Mouse (Mus musculus) ES-Bruce4 (cell line): ENCODE measurements at regions not wholly inside any gene's neighbourhood (a gene's known extent, or its start where the extent isn't known, plus 50 kb on each side); places are given as distances from the start of the nearest gene placed in this dataset.

Experiments
- CTCF ChIP-seq: IDR thresholded peaks from one replicate; pipeline ENCODE4 v1.8.1; 2011; ENCODE audit warnings: low read depth, low read length
- EP300 ChIP-seq: IDR thresholded peaks from 2 replicates; pipeline ENCODE4 v1.6.1; 2011; ENCODE audit warnings: low read depth, low read length; ENCODE audit not compliant: insufficient read depth
- POLR2A ChIP-seq: IDR thresholded peaks from one replicate; pipeline ENCODE4 v1.8.1; 2011; ENCODE audit warnings: low read length; ENCODE audit not compliant: insufficient read depth

DNA sequence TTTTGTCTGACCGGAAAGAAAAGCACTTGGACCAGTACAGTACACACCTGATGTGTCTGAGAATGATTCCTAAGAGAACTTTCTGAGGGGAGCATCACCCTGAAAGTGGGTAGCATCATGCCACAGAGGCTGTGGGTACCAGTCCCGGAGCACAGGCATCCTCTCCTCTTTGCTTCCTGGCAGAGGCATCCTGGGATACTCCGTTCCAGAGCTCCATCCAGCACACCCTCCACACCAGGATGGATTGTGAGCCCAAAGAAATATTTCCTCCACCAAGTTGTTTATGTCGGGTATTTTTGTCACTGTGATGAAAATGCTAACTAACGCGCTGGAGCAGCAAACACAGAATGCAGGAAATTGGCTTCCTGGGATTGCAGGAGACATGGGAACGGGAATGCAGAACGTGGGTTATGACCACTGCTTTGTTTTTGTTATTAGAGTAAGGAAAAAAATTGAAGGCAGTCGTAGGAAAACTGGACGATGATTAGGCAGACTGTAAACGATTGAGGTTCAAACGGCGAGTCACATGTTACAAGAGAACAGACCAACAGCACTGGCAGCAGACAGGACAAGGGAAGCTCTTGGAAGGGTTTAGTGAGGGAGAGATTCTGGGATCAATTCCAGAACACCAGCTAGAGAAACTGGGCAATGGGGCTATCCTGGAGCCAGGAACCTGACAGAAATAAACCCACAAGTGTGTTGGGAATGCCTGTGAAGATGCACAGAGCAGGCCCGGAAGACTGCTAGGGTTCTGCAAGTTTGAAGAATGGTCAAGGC lies 134.6 kb downstream of the Fgf18 start:
- TF ChIP-seq CTCF (no peak), POLR2A (no peak), EP300 (no peak)
